Mouse (Mus musculus) embryonic fibroblast, embryonic 13.5 days (primary cell): ENCODE data around the gene Zfp961.
"Not testable (repeated sequence)": the region's sequence is repeated elsewhere in the genome, so short reads cannot be mapped to it uniquely, and the experiment has no call there.

Experiments used
- CTCF ChIP-seq: IDR thresholded peaks from 2 replicates; pipeline ENCODE4 v1.5.1; 2011; ENCODE audit warnings: mild to moderate bottlenecking, control low read depth, low read length, moderate library complexity, borderline replicate concordance; ENCODE audit not compliant: insufficient read depth
- POLR2A ChIP-seq: IDR thresholded peaks from 2 replicates; pipeline ENCODE4 v1.6.1; 2011; ENCODE audit warnings: low read depth, mild to moderate bottlenecking, control low read depth, low read length, moderate library complexity

DNA sequence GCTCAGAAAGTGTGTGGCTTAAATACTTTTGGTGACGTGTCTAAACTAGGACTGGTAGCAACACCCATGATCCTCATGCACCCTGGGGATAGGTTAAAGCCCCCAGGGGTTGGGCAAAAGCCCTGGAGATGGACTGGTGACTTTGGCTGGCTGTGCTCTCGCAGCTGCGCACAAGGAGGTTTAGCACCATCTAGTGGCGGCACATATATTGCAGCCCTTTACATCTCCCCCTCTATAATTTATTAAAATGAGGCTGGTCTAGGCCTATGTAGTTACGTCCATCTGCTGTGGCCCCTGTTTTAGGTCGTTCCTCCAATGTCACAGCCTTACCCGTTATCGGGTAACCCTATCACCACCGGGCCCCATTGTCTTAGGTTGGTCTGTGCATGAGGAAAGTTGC is 74.0 kb downstream of the Zfp961 start:
- not testable (repeated sequence) for TF ChIP-seq CTCF, POLR2A
